Mouse (Mus musculus) pancreas, adult 10 weeks (tissue): ENCODE results near the gene Gm5346. TPM values are rescaled to one million over a fixed set of nuclear protein-coding genes. Genes with fewer than 3 reads are reported as not detected.

ENCODE experiments used
- polyA plus RNA-seq: library from polyadenylated mRNA; stranded (reverse); fragments of 350-450 nt; fragmentation: Illumina TruSeq; extraction: RNeasy Lipid Tissue Mini Kit (QIAGEN cat#74804); gene quantifications from one replicate; pipeline ENCODE4 v1.2.3, GENCODE M21; 2015; ENCODE audit warnings: low read depth, low replicate concordance; ENCODE audit not compliant: insufficient read depth

The Gm5346 gene
- not detected for polyA plus RNA-seq

DNA sequence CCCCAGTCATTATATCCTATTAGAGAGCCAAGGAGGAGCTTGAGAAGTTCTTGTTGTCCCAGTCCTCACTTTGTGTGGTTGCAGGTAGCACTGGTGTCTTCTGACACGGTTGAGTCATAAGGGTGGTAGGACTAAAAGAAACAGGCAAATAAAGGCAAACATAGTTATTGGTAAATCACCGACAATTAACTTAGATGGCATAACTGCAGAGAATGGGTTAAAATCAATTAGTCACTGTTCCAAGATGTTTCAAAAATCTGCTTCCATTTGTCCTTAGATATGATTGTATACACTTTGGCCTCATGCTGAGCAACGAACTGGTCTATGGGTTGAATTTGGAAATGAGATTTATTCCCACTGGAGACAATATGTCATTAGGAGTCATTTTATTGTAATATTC, at the start of gene Gm5346:
Gene Gm5346 (minus strand): TSS at position 101 of the 400 bp plus-strand sequence.

DNA sequence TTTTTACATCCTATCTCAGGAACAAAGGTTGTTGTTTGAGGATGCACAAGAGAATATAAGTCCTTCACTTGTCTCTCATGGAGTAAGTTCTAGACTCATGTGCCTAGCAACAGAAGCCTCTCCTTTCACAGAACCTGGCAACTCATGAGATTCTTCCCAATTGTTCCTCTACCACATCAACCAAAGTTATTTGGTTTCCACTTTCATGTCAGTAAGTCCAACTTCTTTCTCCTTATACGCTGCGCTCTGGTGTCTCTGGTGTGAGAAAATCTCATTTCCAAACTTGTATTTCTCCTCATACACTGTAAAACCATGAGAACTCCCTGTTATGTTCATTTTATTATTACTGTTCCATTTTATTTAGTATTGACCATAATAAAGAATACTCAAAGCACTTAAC, 50.5 kb downstream of the Gm5346 start, which contains the start of gene Adam26a:
Gene Adam26a (minus strand): TSS at position 101 of the 400 bp plus-strand sequence.

Other genes starting within 250 kb of the Gm5346 start
- gene Adam26b, start 99.2 kb downstream of the Gm5346 start, polyA plus RNA-seq: not detected
- not detected for gene Adam26a, start 50.6 kb downstream of the Gm5346 start, polyA plus RNA-seq
- not detected for gene Adam34, start 82.8 kb upstream of the Gm5346 start, polyA plus RNA-seq